Mouse (Mus musculus) hindbrain, postnatal 0 days (tissue): ENCODE results near the gene Aifm2. TPM values are rescaled to one million over a fixed set of nuclear protein-coding genes. Genes with fewer than 3 reads are reported as not detected.
A peak's percentile ranks its signal among the peaks of the same experiment; 100 is the strongest.

Experiments used
- ATAC-seq: fragments of 200-750 bp; cut with Nextera tagmentation; 2 replicates; pipeline ENCODE4 v1.8.0; 2017; ENCODE audit warnings: mild to moderate bottlenecking, moderate TSS enrichment, moderate library complexity
- DNase-seq: peaks from one replicate; pipeline ENCODE4 v3.0.0-alpha.2; 2015; ENCODE audit warnings: low spot score
- H3K27ac ChIP-seq: fragments of 300-500 bp; sonication (generic); 2 replicates; pipeline ENCODE4 v1.5.1; 2014; ENCODE audit warnings: mild to moderate bottlenecking
- H3K27me3 ChIP-seq: fragments of 300-500 bp; sonication (generic); 2 replicates; pipeline ENCODE4 v1.6.1; 2014; ENCODE audit warnings: low read length, mixed read lengths; ENCODE audit not compliant: insufficient read depth
- H3K36me3 ChIP-seq: fragments of 300-500 bp; sonication (generic); 2 replicates; pipeline ENCODE4 v1.6.1; 2014; ENCODE audit warnings: low read length, mixed read lengths; ENCODE audit not compliant: insufficient read depth
- H3K4me1 ChIP-seq: fragments of 300-500 bp; sonication (generic); 2 replicates; pipeline ENCODE4 v1.6.1; 2014; ENCODE audit warnings: antibody characterized with exemption, low read length, mixed read lengths; ENCODE audit not compliant: insufficient read depth
- H3K4me2 ChIP-seq: fragments of 300-500 bp; sonication (generic); 2 replicates; pipeline ENCODE4 v1.6.1; 2014; ENCODE audit warnings: low read depth, mild to moderate bottlenecking, low read length, moderate library complexity, mixed read lengths
- H3K4me3 ChIP-seq: fragments of 300-500 bp; sonication (generic); 2 replicates; pipeline ENCODE4 v1.5.1; 2014; ENCODE audit warnings: low read length
- H3K9ac ChIP-seq: fragments of 300-500 bp; sonication (generic); replicated peaks from 2 replicates; pipeline ENCODE4 v1.6.1; 2014; ENCODE audit warnings: mild to moderate bottlenecking, low read length, moderate library complexity, mixed read lengths
- H3K9me3 ChIP-seq: fragments of 300-500 bp; sonication (generic); 2 replicates; pipeline ENCODE4 v1.6.1; 2016; ENCODE audit warnings: low read length, mixed read lengths
- CTCF ChIP-seq: IDR thresholded peaks from 2 replicates; pipeline ENCODE4 v1.5.1; 2016; ENCODE audit warnings: antibody characterized with exemption, control low read depth, low read depth
- WGBS: fragments of 180-500 bp; shearing (Covaris S2); extraction: QIAGEN DNeasy Blood & Tissue Kit; methylation state at CpG from one replicate; pipeline ENCODE4 v1.1.7; 2014; 5-methylcytosine and 5-hydroxymethylcytosine counted together
- polyA plus RNA-seq: library from polyadenylated mRNA; unstranded; fragments of >200 nt; fragmentation: Nextera tagmentation; extraction: Ambion mirVana; gene quantifications from 2 replicates; pipeline ENCODE4 v1.2.1, GENCODE M21; 2015
- total RNA-seq: library from RNA; depleted of rRNA; stranded (reverse); fragments of >200 nt; gene quantifications from 2 replicates; pipeline ENCODE4 v1.2.3, GENCODE M21; 2014

Aifm2 gene
- total and polyA plus RNA-seq, 2 experiments from 2014 or later = 14.6 to 21.0 TPM

GRCm38 (mm10) chr10:61730171-61730570, 15.1 kb downstream of the Aifm2 start:
- Histone ChIP-seq H3K9ac (no peak overlapping the region), H3K4me2 (no peak overlapping the region), H3K36me3 (no peaks in the 10 kb centered on the region), H3K27ac (no peak overlapping the region), H3K27me3 (no peaks in the 10 kb centered on the region), H3K4me3 (no peak overlapping the region), H3K9me3 (no peaks in the 10 kb centered on the region), H3K4me1 (no peaks in the 10 kb centered on the region)
- DNase-seq (no peak), ATAC-seq (no peak)
- TF ChIP-seq CTCF = no peak
- WGBS = 92% methylated on average over 6 of the region's 6 CpGs

- Histone ChIP-seq H3K9me3 (no peaks in the 10 kb centered on the region), H3K27me3 (no peaks in the 10 kb centered on the region), H3K9ac (no peak overlapping the region), H3K36me3 (peaks cover 14% of the 10 kb centered on the region; the same call in 1 of the 2 replicates), H3K4me1 (no peaks in the 10 kb centered on the region), H3K27ac (no peak overlapping the region), H3K4me3 (no peak overlapping the region), H3K4me2 (no peak overlapping the region)
- peak; percentile 82 for TF ChIP-seq CTCF
- 40% methylated on average over 3 of the region's 3 CpGs for WGBS
- ATAC-seq = no peak
- DNase-seq = peak; percentile 35
These were observed 19.3 kb downstream of the Aifm2 start for GRCm38 (mm10) chr10:61734377-61734776.

DNA sequence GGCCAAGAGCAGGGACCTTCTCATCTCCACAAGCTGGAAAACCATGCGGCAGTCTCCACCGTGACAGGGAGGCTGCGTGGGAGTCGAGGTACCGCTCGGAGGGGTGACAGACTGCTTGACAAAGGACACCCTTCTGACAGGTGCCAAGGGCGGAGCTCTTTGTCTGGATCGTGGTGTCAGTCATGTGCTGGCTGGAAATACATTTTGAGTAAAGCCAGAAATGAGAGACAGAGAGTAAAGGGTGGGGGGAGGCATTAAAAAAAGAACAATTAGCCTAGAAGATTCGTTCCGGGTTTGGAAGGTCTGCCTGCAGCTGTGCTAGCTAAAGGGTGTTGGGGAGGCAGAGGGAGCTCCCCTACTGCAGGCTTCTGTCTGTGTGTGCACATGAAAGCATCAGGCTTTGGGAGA, 21.6 kb downstream of the Aifm2 start:
- Histone ChIP-seq H3K9me3 (no peaks in the 10 kb centered on the region), H3K4me3 (no peak overlapping the region), H3K4me1 (no peaks in the 10 kb centered on the region), H3K27ac (peak overlapping the region; percentile 34; the same call in 1 of the 2 replicates), H3K9ac (no peak overlapping the region), H3K36me3 (peaks cover 29% of the 10 kb centered on the region; the same call in 1 of the 2 replicates), H3K4me2 (no peak overlapping the region), H3K27me3 (no peaks in the 10 kb centered on the region)
- no peak for TF ChIP-seq CTCF
- DNase-seq (no peak), ATAC-seq (peak; percentile 33)
- WGBS = 61% methylated on average over 10 of the region's 10 CpGs

DNA sequence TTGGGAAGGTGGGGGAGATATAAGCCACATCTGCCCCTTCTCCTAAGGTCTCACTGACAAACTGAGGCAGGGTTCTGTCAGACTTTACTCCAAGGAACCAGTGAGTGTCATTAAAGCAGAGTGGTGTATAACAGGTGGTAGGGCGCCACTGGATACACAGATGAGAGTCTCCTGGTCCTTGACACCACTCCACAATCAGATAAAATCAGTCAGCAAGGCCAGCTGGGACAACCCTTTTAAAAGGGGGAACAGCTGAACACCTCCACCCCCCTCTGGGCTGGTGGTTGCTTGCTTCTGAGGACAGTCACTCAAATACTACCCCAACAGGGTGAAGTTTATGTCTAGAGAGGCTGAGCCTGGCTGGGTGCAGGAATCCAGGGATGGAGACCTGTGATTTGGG, 22.5 kb downstream of the Aifm2 start:
- Histone ChIP-seq H3K27me3 (no peaks in the 10 kb centered on the region), H3K9ac (no peak overlapping the region), H3K36me3 (peaks cover 34% of the 10 kb centered on the region), H3K9me3 (no peaks in the 10 kb centered on the region), H3K4me1 (no peaks in the 10 kb centered on the region), H3K4me2 (no peak overlapping the region), H3K27ac (no peak overlapping the region), H3K4me3 (no peak overlapping the region)
- WGBS = 86% methylated on average over 1 of the region's 1 CpGs
- no peak for DNase-seq
- no peak for ATAC-seq
- TF ChIP-seq CTCF = no peak

- no peak for TF ChIP-seq CTCF
- no peaks in the 10 kb centered on the region for H3K9me3 ChIP-seq
- no peak overlapping the region for H3K9ac ChIP-seq
- DNase-seq = no peak
- H3K4me2 ChIP-seq = no peak overlapping the region
- no peak overlapping the region for H3K4me3 ChIP-seq
- H3K36me3 ChIP-seq = peaks cover 40% of the 10 kb centered on the region
- no peaks in the 10 kb centered on the region for H3K27me3 ChIP-seq
- H3K27ac ChIP-seq = no peak overlapping the region
- 87% methylated on average over 4 of the region's 4 CpGs for WGBS
- H3K4me1 ChIP-seq = no peaks in the 10 kb centered on the region
- ATAC-seq = no peak
These were observed 23.1 kb downstream of the Aifm2 start for GRCm38 (mm10) chr10:61738126-61738525.

DNA sequence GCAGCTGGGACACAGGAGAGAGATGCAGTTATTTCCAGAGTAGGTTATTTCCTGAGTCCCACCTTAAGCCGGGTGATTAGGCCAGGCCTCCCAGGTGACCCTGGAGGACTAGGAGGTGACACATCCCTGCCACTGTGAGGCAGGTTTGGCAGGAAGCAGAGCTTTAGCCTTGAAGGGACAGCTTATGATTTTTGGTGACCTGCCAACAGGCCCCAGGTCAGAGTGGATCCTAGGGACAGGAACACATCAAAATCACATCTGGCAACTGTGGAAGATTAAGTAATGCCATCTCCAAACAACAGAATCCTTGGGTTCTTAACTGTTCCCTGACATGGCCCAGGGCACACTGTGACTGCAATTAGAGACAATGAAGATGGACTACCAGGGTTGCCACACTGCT, 26.2 kb downstream of the Aifm2 start:
- TF ChIP-seq CTCF = no peak

GRCm38 (mm10) chr10:61741873-61742272, 26.8 kb downstream of the Aifm2 start:
- Histone ChIP-seq H3K4me1 (no peaks in the 10 kb centered on the region), H3K9ac (no peak overlapping the region), H3K36me3 (peaks cover 74% of the 10 kb centered on the region), H3K4me3 (no peak overlapping the region), H3K9me3 (no peaks in the 10 kb centered on the region), H3K27me3 (no peaks in the 10 kb centered on the region), H3K27ac (no peak overlapping the region), H3K4me2 (no peak overlapping the region)
- TF ChIP-seq CTCF = peak; percentile 59
- WGBS = 89% methylated on average over 4 of the region's 4 CpGs
- DNase-seq (peak; percentile 34), ATAC-seq (0 out of 2 replicates have a peak, but pooled peaks have one; percentile 14)

More for the DNA sequence above, 26.2 kb downstream of the Aifm2 start:
- H3K4me2 ChIP-seq = no peak overlapping the region
- no peak overlapping the region for H3K4me3 ChIP-seq
- ATAC-seq (no peak), DNase-seq (no peak)
- H3K9me3 ChIP-seq = no peaks in the 10 kb centered on the region
- H3K27me3 ChIP-seq = no peaks in the 10 kb centered on the region
- H3K27ac ChIP-seq = no peak overlapping the region
- peaks cover 68% of the 10 kb centered on the region for H3K36me3 ChIP-seq
- H3K9ac ChIP-seq = no peak overlapping the region
- 72% methylated on average over 1 of the region's 1 CpGs for WGBS
- no peaks in the 10 kb centered on the region for H3K4me1 ChIP-seq
